Mouse (Mus musculus): ENCODE results near the gene Gm10272. TPM values are rescaled to one million over a fixed set of nuclear protein-coding genes. Genes with fewer than 3 reads are reported as not detected.
"Not testable (repeated sequence)": the region's sequence is repeated elsewhere in the genome, so short reads cannot be mapped to it uniquely, and the experiment has no call there.

Gm10272 gene
- not detected for total RNA-seq (2021)
- long read RNA-seq, experiment 1: 0 reads
- long read RNA-seq, experiment 2: 0 reads

GRCm38 (mm10) chr10:77706326-77706725 is at the start of gene Gm10272:
Gene Gm10272 (plus strand): TSS chr10:77706626.
- H3K4me3 ChIP-seq: no peak within 1 kb of the TSS
- no peak for TF ChIP-seq CTCF (conservative IDR thresholded peaks at IDR 0.05)

GRCm38 (mm10) chr10:77658286-77658994 is 48.0 kb upstream of the Gm10272 start:
- Histone ChIP-seq H3K27ac (no peak overlapping the region), H3K4me3 (no peak overlapping the region)
- DNase-seq (ENCODE audit: low spot score in 2 of 2): no peak
- no peak for TF ChIP-seq CTCF (conservative IDR thresholded peaks at IDR 0.05)

More at GRCm38 (mm10) chr10:77706326-77706725, at the start of gene Gm10272:
- no peak within 1 kb of the TSS for H3K27ac ChIP-seq
- DNase-seq (ENCODE audit: low spot score in 2 of 2): no peak

- DNase-seq (ENCODE audit: low spot score in 2 of 2): no peak
- Histone ChIP-seq H3K4me3 (no peak overlapping the region), H3K27ac (no peak overlapping the region)
- TF ChIP-seq CTCF (conservative IDR thresholded peaks at IDR 0.05): no peak
These were observed 42.3 kb upstream of the Gm10272 start for GRCm38 (mm10) chr10:77663949-77664665.

DNA sequence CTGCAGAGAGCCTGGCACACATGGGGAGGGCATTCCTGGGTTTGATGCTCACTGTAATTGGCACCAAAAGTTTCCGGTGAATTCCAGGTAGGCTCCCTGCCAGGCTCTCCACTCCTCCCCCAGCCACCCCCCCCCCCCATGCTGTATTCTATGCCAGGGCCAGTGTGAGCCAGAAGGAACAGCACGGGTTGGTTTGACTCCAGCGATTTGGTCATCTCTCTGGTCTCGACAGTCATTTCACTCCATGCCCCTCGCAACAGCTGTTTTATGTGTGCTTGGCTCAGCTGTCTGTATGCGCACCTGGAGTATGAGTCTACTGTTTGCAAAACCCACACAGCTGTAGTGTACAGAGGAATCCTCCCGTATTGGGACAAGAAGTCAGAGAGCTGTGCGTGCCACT is 40.1 kb upstream of the Gm10272 start:
- Histone ChIP-seq H3K27ac (no peak overlapping the region), H3K4me3 (no peak overlapping the region)
- no peak for DNase-seq (ENCODE audit: low spot score in 2 of 2)
- TF ChIP-seq CTCF (conservative IDR thresholded peaks at IDR 0.05): no peak

- TF ChIP-seq CTCF (conservative IDR thresholded peaks at IDR 0.05): no peak
- H3K27ac ChIP-seq: no peak overlapping the region
- peak; percentile 40 to 45 for DNase-seq (ENCODE audit: low spot score in 2 of 2)
- H3K4me3 ChIP-seq: no peak overlapping the region
These were observed 39.0 kb upstream of the Gm10272 start for GRCm38 (mm10) chr10:77667402-77667801.

- DNase-seq (ENCODE audit: low spot score in 2 of 2): no peak
- Histone ChIP-seq H3K4me3 (no peak overlapping the region), H3K27ac (no peak overlapping the region)
- TF ChIP-seq CTCF (conservative IDR thresholded peaks at IDR 0.05): no peak
These were observed 35.7 kb upstream of the Gm10272 start for GRCm38 (mm10) chr10:77670710-77671109.

- DNase-seq (ENCODE audit: low spot score in 2 of 2): no peak
- Histone ChIP-seq H3K4me3 (no peak overlapping the region), H3K27ac (no peak overlapping the region)
- no peak for TF ChIP-seq CTCF (conservative IDR thresholded peaks at IDR 0.05)
These were observed 34.9 kb upstream of the Gm10272 start for GRCm38 (mm10) chr10:77671519-77671918.

- no peak for TF ChIP-seq CTCF (conservative IDR thresholded peaks at IDR 0.05)
- no peak overlapping the region for H3K27ac ChIP-seq
- no peak for DNase-seq (ENCODE audit: low spot score in 2 of 2)
- no peak overlapping the region for H3K4me3 ChIP-seq
These were observed 32.7 kb upstream of the Gm10272 start for GRCm38 (mm10) chr10:77673765-77674164.

DNA sequence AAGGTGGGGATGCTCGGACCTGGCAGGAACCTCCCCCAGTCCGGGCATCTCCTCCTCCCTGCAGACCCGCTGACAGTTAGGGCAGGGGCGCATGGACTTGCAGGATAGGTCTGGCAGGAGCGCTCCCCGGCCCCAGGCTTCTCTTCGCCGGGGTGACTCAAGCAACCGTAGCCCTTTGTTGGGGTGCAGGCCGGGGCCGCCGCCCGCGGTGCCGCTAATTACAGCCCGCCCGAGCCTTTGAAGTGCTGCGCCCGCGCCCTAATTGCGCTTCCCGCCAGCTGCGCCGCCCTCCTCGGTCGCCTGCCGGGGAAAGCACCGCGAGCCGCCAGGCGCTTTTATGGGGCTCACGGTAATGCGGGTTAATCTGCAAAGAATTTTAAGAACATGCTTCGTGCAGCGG is 28.9 kb upstream of the Gm10272 start:
- Histone ChIP-seq H3K27ac (no peak overlapping the region), H3K4me3 (peak overlapping the region; percentile 11)
- no peak for DNase-seq (ENCODE audit: low spot score in 2 of 2)
- no peak for TF ChIP-seq CTCF (conservative IDR thresholded peaks at IDR 0.05)

DNA sequence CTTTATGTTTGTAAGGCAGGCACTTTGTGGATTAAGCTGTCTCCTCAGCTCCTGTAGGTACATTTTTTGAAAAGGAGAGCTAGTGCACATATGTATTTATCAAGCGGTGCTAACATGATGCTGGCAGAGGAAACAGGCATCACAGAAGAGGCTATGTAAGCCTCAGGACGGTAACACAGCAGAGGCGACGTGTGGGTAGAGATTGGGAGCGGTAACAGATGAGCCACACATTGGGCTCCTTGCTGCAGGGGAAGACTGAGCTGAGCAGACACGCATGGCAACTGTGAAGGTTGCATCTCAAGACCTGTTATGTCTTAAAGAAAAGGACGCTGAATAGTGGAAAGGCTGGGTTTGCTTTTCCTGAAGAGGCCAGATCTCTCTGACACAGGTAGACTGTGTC is 23.4 kb upstream of the Gm10272 start:
- no peak for TF ChIP-seq CTCF (conservative IDR thresholded peaks at IDR 0.05)
- H3K27ac ChIP-seq: no peak overlapping the region
- DNase-seq (ENCODE audit: low spot score in 2 of 2): no peak
- H3K4me3 ChIP-seq: no peak overlapping the region

- H3K4me3 ChIP-seq: no peak overlapping the region
- TF ChIP-seq CTCF (conservative IDR thresholded peaks at IDR 0.05): no peak
- DNase-seq (ENCODE audit: low spot score in 2 of 2): no peak
- H3K27ac ChIP-seq: no peak overlapping the region
These were observed 22.2 kb upstream of the Gm10272 start for GRCm38 (mm10) chr10:77684181-77684580.

DNA sequence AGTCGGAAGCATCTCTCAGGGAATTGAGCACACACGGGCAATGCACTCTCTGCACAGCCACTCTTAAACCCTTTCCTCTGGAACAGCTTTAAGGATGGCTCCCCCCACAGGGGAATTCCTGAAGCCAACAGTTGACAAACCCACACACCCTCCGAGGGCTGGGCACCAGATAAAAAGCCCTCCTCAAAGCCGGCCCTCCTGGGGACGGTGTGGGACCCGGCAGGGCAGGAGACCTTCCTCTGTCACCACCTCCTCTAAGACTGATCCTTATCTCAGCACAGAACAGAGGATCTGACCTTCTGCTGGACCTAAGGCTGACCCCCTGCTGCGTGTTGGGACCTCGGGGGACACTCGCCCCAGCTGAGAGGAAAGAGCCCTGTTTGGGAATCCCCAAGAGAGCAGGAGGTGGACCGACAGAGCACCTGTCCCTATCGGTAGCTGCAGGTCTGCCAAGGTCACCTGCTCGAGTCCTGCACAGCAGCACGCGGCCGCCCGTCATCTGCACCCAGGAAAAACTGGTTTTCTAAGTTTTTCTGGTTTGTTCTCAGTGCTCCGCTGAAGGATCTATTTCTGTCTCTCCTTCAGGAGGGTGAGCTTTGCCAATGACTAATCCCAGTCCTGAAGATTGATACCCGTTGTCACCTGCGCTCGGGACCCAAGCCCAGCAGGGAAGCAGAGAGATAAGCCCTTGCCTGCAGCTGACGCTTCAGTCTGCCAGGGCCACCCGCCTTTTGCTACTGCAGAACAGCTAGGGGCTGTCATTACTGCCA is 20.3 kb upstream of the Gm10272 start, which contains the start of gene Tspear:
Gene Tspear, plus strand, starts transcription at position 675 of the 770 bp plus-strand sequence.
- Histone ChIP-seq H3K4me3 (no peak within 1 kb of the TSS), H3K27ac (no peak within 1 kb of the TSS)
- DNase-seq (ENCODE audit: low spot score in 2 of 2): no peak
- TF ChIP-seq CTCF (conservative IDR thresholded peaks at IDR 0.05): no peak

GRCm38 (mm10) chr10:77687021-77687420 is 19.4 kb upstream of the Gm10272 start:
- no peak for TF ChIP-seq CTCF (conservative IDR thresholded peaks at IDR 0.05)
- H3K4me3 ChIP-seq: no peak overlapping the region
- H3K27ac ChIP-seq: no peak overlapping the region
- DNase-seq (ENCODE audit: low spot score in 2 of 2): no peak

DNA sequence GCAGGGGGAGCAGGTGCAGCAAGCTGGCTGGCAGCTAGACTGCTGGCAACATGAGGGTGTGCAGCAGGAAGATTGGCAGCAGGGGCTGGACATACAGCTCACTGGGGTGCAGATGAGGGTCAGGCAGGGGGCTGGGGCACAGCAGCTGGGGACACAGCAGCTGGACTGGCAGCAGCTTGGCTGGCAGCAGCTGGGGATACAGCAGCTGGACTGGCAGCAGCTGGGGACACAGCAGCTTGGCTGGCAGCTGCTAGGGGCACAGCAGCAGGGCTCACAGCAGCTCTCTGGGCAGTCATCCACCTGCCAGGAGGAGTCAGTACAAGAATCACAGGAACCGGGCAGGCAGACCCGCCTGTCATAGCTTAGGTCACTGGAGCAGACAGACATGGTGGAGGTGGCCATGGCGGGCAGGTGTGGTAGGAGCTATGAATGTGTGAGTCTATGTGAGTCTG is 16.0 kb upstream of the Gm10272 start, which contains the start of gene Gm19402:
Gene Gm19402, minus strand, starts transcription at position 402 of the 452 bp plus-strand sequence.
- H3K4me3 ChIP-seq; DNase-seq (ENCODE audit: low spot score in 2 of 2); H3K27ac ChIP-seq: not testable (repeated sequence)

All from layer of hippocampus, adult 2 months (tissue).